Mouse (Mus musculus): Measurements from ENCODE around the gene Nicn1.

Gene Nicn1

DNA sequence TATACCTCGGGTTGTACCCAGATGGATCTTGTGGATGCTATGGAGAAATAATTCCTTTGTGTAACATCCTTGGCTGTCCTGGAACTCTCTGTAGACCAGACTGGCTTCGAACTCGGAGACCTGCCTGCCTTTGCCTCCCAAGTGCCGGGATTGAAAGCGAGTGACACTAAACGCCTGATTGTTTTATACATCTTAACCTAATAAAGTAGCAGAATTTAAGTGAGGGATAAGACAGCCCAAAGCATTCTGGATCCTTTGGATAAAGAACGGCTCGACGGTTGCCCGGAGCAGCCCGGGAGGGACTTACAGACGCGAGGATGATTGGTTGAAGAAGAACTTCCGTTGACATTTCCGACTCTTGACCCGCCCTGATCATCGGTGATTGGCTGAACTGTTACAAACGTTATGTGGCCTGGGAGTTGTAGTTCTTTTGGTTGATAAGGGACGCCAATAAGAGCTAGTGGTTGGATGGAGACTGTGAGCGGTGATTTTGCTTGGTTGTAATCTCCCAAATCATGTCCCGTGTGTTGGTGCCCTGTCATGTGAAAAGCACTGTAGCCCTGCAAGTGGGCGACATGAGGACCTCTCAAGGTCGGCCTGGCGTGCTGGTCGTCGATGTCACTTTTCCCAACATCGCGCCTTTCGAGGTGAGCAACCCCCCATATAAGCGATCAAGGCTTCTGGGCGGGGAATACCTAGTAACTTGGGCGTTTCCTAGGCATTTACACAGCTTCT is at the start of gene Nicn1:
Gene Nicn1 (plus strand): TSS at position 414 of the 735 bp plus-strand sequence.
- peak; percentile 97 for DNase-seq (ENCODE audit: low read depth, low spot score)

DNA sequence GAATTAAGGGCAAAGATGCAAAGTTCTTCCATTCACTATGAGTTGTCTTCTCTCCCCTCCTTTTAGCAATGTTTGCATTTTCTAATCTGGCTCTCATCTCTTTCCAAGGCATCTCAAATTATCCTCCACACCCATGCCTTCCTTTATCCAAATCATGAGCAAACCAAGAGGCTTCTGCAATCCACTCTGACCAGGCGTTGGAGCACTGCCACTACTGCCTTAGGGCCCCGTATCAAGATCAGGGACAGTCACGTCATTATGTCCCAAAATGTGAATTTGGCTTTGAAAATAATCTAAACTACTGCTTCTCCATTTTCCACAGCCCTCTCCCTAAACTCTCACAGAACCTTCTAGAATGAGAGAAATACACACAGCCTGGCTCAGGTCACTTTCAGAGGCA is 45.7 kb upstream of the Nicn1 start:
- no peak for DNase-seq (ENCODE audit: low read depth, low spot score)

DNA sequence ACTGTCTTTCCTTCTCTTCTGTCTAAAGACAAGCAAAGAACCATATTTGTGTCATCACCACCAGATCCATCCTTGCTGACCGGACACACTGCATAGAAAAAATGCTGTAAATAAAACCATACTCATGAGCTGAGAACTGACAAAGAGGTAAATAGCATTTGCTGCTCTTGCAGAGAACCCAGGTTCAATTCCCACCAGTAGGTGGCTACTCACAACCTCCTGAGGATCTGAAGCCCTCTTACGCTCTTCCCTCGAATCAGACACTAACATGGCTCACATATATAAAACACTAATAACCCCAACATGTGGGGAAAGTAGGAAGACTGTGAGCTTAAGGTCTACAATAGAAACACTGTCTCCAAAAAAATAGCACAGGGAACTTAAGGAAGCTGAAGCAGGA is 45.2 kb upstream of the Nicn1 start:
- DNase-seq (ENCODE audit: low read depth, low spot score) = peak; percentile 56

DNA sequence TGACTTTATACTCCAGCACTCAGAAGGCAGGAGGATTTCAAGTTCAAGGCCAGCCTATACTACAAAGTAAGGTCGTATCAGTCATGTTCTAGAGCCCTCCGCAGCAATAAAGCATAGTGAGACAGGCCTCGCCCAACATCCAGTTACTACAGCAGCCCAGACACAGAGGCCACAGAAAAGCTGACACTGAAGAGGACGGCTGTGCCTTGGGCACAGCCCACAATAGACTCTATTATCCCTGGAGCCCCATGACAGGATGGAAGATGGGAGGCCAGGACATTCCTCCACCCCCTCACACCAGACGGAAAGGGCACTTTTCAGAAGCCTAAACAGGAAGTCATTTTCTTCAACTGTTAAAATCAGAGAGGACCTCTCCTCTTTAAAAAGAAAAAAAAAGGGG is 41.3 kb upstream of the Nicn1 start:
- no peak for DNase-seq (ENCODE audit: low read depth, low spot score)

DNA sequence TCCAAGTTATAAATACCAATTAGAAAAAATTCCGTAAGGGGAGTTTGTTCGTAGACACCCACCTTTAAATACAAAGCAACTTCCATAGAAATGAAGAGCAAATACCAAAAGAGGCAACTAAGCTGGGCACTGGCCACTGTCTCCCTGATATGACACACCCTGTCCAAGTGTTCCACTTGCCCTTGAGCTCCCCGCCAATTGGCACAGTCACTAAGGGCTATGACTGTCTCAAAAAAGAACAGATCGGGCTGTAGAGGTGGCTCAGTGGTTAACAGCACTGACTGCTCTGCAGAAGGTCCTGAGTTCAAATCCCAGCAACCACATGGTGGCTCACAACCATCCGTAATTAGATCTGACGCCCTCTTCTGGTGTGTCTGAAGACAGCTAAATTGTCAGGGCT is 38.4 kb upstream of the Nicn1 start:
- no peak for DNase-seq (ENCODE audit: low read depth, low spot score)

DNA sequence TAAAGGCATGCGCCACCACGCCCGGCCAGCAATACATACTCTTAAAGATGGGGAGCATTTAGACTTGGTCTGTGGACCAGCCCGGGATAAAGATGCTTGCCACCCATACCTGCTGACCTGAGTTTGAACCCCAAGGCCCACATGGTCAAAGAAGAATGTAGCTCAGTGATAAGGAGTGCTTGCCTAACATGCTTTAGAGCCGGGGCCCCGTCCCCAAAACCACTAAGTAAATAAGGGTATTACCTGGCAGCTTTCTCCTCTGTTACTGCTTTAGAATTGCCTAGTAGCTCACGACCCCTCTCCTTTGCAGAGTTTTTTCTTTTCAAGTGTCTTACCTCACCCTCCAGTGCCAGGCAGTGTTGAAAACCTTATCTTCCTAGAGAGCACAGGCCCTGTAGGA is 37.5 kb upstream of the Nicn1 start:
- DNase-seq (ENCODE audit: low read depth, low spot score) = no peak

DNA sequence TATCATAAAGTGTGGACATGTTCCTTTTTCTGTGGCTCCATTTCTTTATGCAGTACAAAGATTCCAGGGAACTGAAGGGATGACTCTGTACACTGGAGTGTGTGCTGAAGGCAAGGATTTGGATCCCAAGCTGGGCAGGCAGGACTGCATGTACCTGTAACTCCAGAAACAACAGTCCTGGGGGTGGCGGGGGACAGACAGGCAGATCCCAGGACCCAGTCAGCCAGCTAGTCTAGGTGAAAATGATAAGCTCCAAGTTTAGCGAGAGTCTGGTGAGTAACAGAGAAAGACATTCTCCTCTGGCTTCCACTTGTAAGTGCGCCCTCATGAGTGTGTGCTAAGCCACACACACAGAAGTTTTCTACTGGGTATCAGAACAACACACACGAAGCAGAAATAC is 29.7 kb upstream of the Nicn1 start:
- DNase-seq (ENCODE audit: low read depth, low spot score) = no peak

DNA sequence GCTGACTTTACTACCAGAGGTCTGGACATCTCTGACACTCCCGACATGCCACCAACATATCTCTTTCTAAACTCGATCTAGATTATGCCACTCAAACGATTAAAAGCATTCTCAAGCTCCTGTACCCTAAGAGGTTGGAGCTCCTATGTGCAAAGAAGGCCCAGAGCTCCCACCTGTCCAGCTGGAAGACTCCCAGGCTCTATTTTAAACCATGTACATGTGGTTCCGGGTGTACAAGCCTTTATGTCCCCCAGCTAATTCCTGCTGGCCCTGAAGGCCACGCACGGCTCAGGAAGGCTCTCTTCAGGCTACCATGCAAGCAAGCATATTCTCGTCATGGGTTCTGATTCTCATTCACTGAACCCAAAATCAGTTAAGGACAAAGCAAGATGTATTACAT is 28.4 kb upstream of the Nicn1 start:
- DNase-seq (ENCODE audit: low read depth, low spot score) = no peak

DNA sequence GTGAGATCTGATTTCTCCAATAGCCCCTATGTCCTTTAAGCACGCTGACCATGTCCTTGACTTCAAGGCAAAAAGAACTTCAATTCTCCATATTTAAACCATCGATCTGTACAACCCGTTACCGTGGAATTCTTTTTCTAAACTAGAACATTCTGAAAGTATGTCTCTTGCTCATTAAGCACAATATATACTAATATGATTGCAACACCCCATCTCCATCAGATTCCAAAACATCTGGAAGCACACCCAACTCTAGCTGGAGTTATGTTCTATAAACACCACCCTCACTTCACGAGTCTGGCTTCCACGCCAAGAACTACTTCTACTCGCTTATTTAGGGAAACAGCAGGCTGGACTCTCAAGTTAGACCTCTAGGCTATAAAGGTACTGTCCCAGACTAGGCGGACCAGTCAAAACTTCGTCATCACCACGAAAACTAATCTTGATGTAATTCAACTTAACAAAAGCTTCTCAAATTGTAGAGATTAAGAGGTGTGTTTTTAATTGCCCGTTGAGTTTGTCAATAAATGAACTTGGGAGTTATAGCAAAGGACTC is 27.7 kb upstream of the Nicn1 start:
- DNase-seq (ENCODE audit: low read depth, low spot score) = no peak

DNA sequence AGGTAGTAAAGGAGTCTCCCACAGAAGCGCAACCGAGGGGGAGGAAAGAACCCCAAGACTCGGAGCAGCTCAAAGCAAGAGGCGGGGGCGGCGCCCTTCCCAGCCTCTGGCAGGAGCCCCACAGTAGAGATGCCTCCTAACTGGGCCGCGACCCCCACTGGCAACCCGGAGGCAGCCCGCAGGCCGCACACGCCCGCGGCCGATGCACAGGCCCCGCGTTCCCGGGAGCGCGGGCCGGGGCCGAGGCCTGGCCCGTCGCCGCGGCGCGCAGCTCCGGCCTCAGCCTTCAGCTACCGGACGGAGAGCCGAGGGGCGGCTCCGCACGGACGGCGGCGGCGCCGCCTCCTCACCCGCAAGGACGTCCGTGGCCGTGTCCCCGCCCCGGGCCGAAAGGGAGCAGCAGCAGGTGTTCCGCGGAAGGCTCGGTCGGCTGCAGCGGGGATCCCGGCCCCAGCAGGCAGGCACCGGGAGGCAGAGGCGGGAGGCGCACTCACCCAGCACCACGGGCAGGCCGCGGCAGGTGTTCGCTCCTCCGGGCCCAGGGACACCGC is 27.0 kb upstream of the Nicn1 start:
- DNase-seq (ENCODE audit: low read depth, low spot score) = peak; percentile 40

DNA sequence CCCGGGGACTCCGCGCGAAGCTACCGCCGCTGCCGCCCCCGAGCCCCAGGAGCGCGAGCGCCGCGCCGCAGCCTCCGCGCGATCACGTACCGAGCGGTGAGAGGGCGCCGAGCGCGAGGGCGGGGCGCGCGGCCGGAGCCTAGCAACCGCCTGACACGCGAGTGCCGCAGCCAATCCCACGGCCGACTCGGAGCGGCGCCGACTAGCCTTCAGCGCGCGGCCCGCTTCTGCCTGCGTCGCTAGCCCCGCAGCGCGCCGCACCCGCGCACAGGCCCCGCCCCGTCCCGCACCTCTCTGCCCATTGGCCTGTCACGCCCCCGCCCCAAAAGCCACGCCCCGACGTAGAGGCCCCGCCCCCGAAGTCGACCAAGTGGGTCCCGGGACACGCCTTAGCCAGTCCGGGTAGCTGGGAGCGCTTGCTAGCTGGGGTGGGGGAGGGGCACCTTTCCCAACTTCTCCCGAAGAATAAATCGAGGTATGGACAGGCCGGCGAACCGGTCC is 26.5 kb upstream of the Nicn1 start, which contains the start of gene Dag1:
Gene Dag1 (minus strand): TSS at position 269 of the 501 bp plus-strand sequence.
- DNase-seq (ENCODE audit: low read depth, low spot score) = peak; percentile 99

DNA sequence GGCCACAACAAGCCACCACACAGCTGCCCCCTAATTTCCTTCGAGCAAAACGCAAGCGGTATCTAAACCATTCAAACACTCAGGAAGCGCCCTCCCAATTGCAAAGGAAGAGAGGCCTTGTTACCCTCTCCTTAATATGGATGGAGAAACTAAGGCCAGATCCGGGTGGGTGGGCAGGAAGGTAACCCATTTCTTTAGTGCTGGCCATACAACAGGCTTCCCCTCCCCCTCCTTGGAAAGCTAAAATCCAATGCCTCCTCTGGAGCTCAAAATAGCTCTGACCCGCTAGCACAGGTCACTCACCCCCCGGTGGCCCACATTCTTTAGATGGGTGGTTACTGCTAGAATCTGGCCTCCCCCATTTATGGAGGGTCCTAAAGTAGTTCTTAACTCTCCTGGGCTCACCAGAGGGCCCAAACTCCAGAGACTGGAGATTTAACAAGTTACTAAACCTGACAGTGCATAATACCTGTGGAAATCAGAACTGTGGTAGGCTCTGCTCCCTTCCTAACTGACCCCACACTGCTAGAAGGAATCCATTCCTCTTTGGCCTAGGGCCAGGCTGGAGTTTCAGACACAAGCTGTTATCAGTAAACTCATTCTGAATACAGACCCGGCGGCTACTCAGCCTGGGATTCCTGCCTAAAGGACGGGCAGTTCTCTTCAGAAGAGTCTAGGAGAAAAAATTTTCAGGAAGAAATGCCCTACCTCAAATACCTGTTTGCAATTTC is 25.9 kb upstream of the Nicn1 start:
- DNase-seq (ENCODE audit: low read depth, low spot score) = peak; percentile 51

DNA sequence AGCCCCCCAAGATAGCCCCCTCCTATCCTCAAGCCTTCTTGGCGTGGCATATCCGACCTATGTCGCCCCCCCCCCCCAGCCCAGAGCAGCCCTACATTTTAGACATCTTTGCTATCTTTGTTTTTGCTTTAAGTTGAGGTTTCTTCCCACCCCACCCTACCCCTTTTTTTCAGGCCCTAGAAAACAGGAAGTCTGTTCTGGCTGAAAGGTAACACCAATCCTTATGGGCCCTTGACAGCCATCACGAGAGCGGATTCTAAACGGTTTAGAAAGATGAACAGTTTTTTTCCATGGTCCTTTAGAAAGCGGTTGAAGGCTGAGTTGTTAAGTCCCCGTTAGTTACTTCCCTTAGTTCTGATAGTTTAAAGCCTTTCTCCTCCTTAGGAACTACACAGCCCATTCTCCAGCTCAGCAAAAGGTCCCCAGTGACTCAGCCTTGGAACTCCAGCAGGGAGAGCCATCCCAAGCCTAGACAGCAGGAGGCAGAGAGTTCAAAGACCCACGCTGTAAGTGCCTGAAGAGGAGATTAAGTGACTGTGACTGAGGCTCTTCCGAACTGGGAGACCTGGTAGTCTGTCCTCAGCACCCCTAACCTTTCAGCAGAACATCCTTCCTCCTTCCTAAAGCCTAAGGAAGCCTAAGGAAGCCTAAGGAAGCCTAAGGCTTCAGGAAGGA is 23.8 kb upstream of the Nicn1 start:
- peak; percentile 70 for DNase-seq (ENCODE audit: low read depth, low spot score)

DNA sequence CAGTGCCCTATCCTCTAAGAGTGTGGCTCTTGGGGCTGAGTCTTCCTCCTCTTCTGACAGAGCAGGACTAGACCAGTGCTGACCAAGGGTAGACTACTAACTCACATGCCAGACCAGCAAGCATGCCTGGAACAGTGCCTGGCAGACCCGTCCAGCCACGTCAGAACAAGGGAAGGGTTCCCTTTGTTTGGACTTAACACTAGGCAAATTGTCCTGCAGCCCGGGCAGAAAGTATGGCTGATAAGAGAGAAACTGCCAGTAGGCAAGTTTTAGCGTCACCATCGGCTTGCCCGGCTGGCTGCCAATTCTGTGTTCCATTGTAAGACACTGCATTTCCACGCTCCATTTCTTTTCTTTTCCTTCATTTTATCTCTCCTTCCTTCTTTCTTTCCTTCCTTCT is 22.5 kb upstream of the Nicn1 start:
- DNase-seq (ENCODE audit: low read depth, low spot score) = no peak

DNA sequence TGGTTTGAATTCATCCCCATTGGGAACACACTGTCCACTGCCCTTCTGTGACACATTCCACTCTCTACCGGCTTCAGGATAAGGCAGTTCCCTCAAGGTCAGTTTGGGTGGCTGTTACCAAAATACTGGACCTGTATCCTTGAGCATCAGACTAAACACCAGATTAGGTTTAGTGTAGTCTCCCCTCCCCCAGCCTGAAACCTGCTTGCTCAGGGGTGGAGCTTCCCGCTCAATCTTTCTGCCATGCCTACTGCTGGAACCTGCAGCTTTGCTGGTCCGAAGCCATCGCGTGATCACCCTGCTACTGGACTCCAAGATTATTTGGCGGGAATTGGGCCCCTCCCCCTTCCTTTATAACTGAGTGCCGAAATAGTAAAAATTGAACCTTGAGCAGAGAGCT is 21.5 kb upstream of the Nicn1 start:
- DNase-seq (ENCODE audit: low read depth, low spot score) = peak; percentile 39

DNA sequence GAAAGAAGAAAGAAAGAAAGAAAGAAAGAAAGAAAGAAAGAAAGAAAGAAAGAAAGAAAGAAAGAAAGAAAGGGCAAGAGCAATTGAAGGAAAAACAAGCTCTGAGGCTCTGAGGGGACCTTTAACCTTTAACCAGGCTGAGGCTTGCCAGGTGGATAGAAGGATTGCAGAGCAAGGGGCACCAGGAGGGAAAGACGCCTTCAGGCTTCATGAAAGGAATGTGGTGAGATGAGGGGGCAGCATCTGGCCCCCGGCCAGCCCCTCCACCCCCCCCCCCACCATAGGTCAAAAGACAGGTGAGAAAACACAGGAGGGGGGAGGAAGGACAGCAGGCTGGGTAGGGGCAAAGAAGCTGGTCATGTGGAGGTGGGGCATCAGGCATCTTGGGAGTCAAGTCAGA is 18.3 kb upstream of the Nicn1 start:
- DNase-seq (ENCODE audit: low read depth, low spot score) = no peak

DNA sequence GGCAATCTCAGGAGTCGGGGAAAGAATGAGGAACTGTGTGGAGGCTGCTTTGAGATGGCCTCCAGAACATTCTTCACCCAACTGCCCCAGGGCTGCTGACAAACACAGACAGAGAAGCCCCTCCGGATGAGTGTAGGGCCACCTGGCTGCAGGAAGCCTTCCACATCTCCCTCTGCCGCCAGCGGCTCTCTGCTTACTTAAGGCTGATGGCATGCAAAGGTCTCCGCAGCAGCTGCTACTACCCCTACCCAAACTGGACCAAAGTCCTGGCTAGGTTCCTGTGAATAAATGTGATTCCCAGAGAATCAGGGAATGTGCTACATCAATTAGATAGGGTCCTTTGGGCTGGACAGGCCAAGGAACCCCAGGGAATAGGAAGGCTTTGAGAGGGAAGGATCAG is 17.5 kb upstream of the Nicn1 start:
- no peak for DNase-seq (ENCODE audit: low read depth, low spot score)

DNA sequence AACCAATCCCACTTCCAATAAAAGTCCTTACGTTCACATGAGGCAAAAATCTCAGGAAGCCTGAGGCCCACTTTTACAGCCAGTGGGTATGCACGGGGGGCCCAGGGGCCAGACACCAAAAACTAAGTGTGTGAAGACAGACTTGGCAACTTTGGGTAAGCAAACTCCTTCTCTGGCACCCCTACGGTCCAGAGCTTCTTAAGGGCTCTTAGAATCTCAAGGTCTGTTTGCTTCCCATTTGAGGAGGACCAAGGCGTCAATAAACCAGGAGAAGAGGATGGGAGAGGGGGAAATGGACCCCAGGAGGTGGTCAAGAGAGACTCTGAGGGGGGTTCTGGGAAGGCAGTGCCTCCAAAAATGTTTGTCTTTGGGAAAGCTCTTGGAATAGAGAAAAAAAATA is 16.7 kb upstream of the Nicn1 start:
- DNase-seq (ENCODE audit: low read depth, low spot score) = no peak

DNA sequence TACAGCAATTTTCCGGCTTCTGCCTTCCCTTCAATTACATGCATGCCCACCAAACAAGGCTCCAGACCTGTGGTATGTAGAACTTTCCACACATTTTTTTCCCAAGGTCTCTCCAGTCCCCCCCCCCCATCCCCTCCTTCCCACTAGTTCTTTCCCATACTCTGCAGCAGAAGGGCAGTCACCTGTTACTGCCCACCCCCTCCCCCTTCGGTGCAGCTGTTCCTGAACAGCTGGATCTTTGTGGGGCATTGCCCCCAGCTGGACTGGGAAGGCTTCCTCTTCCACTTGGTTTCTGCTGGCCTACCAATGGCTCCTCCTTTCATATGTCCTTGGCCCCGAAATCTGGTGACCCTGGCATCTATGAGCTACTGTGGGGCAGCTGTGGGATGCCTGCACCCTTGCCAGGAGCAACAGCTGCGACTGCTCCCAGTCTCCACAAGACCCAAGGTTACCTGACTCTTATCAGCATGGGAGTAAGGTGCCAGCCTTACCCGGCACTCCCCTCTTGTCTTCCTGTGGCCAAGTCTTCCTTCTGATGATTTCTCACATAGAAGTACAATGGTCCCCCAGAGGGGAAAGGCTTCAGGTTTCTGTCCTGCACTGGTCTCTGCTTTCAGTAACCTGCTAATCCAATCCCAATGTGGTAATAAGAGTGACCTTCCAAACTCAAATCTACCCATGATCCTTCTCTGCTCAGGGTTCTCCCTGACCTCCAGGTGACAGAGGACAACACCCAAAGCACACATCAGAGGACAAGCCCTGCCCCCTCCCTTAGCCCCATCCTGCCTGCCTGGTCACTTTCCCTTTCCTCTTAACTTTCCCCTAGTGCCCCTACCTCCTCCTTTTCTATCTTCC is 15.5 kb upstream of the Nicn1 start:
- DNase-seq (ENCODE audit: low read depth, low spot score) = no peak

DNA sequence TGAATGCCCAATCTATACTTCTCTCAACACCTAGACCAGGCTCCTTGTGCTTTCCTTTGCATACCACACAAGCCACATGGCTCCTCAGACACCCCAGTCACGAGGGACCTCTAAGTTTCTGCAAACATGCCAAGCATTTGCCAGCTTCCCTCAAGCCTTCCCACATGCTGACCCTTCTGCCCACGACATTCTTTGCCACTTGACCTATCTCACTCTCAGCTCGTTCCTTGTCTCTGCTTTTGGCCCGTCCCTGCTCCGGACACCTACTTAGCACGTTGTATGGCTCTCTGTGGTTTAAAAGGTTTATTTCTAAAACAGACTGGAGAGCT is 14.9 kb upstream of the Nicn1 start:
- no peak for DNase-seq (ENCODE audit: low read depth, low spot score)

All from ZHBTc4 (cell line).